Mouse (Mus musculus): ENCODE results near the gene Nrxn3.

GRCm38 (mm10) chr12:88722031-88722690 lies 515 bp upstream of the Nrxn3 start:
- TF ChIP-seq EP300 (IDR thresholded peaks at IDR 0.05; ENCODE audit: low read depth) (no peak), CTCF (IDR thresholded peaks at IDR 0.05; ENCODE audit: low read depth) (no peak)

All from liver, postnatal 0 days (tissue).